Mouse (Mus musculus) midbrain, postnatal 0 days (tissue): ENCODE measurements around the gene Spata7. TPM values are rescaled to one million over a fixed set of nuclear protein-coding genes. Genes with fewer than 3 reads are reported as not detected.

Experiments
- ATAC-seq: fragments of 200-750 bp; cut with Nextera tagmentation; 2 replicates; pipeline ENCODE4 v1.8.0; 2017; ENCODE audit warnings: moderate number of reproducible peaks, mild to moderate bottlenecking, moderate TSS enrichment, moderate library complexity; ENCODE audit not compliant: low FRiP score
- DNase-seq: peaks from one replicate; pipeline ENCODE4 v3.0.0-alpha.2; 2015; ENCODE audit warnings: low spot score
- H3K27ac ChIP-seq: fragments of 300-500 bp; sonication (generic); 2 replicates; pipeline ENCODE4 v1.5.1; 2014; ENCODE audit warnings: low read depth, mild to moderate bottlenecking, low read length, mixed read lengths
- H3K27me3 ChIP-seq: fragments of 300-500 bp; sonication (generic); 2 replicates; pipeline ENCODE4 v1.6.1; 2014; ENCODE audit warnings: low read length, control low read depth, mixed read lengths; ENCODE audit not compliant: insufficient read depth
- H3K36me3 ChIP-seq: fragments of 300-500 bp; sonication (generic); 2 replicates; pipeline ENCODE4 v1.6.1; 2014; ENCODE audit warnings: low read length, control low read depth, mixed read lengths; ENCODE audit not compliant: insufficient read depth
- H3K4me1 ChIP-seq: fragments of 300-500 bp; sonication (generic); 2 replicates; pipeline ENCODE4 v1.6.1; 2014; ENCODE audit warnings: mild to moderate bottlenecking, control low read depth, antibody characterized with exemption, low read length, mixed read lengths; ENCODE audit not compliant: insufficient read depth
- H3K4me2 ChIP-seq: fragments of 300-500 bp; sonication (generic); 2 replicates; pipeline ENCODE4 v1.6.1; 2014; ENCODE audit warnings: low read depth, mild to moderate bottlenecking, low read length, mixed read lengths; ENCODE audit not compliant: poor library complexity, severe bottlenecking
- H3K4me3 ChIP-seq: fragments of 300-500 bp; sonication (generic); 2 replicates; pipeline ENCODE4 v1.5.1; 2014; ENCODE audit warnings: low read depth, mild to moderate bottlenecking, low read length, moderate library complexity
- H3K9ac ChIP-seq: fragments of 300-500 bp; sonication (generic); replicated peaks from 2 replicates; pipeline ENCODE4 v1.6.1; 2014; ENCODE audit warnings: mild to moderate bottlenecking, low read length, moderate library complexity, mixed read lengths; ENCODE audit not compliant: poor library complexity, severe bottlenecking
- H3K9me3 ChIP-seq: fragments of 300-500 bp; sonication (generic); 2 replicates; pipeline ENCODE4 v1.6.1; 2016; ENCODE audit warnings: low read length, control low read depth
- CTCF ChIP-seq: IDR thresholded peaks from 2 replicates; pipeline ENCODE4 v1.5.1; 2016; ENCODE audit warnings: antibody characterized with exemption, mild to moderate bottlenecking
- WGBS: fragments of 180-500 bp; shearing (Covaris S2); extraction: QIAGEN DNeasy Blood & Tissue Kit; methylation state at CpG from one replicate; pipeline ENCODE4 v1.1.7; 2014; 5-methylcytosine and 5-hydroxymethylcytosine counted together
- polyA plus RNA-seq: library from polyadenylated mRNA; unstranded; fragments of >200 nt; fragmentation: Nextera tagmentation; extraction: Ambion mirVana; gene quantifications from 2 replicates; pipeline ENCODE4 v1.2.1, GENCODE M21; 2015
- total RNA-seq: library from RNA; depleted of rRNA; stranded (reverse); fragments of >200 nt; gene quantifications from 2 replicates; pipeline ENCODE4 v1.2.3, GENCODE M21; 2014

Spata7 gene
- total and polyA plus RNA-seq, 2 experiments from 2014 or later = 29.2 to 38.2 TPM

GRCm38 (mm10) chr12:98605264-98605663 lies 22.7 kb upstream of the Spata7 start:
- no peak overlapping the region for H3K27ac ChIP-seq
- no peak overlapping the region for H3K4me3 ChIP-seq
- H3K9me3 ChIP-seq = no peaks in the 10 kb centered on the region
- H3K9ac ChIP-seq = no peak overlapping the region
- no peak for TF ChIP-seq CTCF
- no peaks in the 10 kb centered on the region for H3K27me3 ChIP-seq
- ATAC-seq = no peak
- no peak for DNase-seq
- 80% methylated on average over 1 of the region's 1 CpGs for WGBS
- H3K4me2 ChIP-seq = no peak overlapping the region
- H3K36me3 ChIP-seq = no peaks in the 10 kb centered on the region
- H3K4me1 ChIP-seq = 0 out of 2 replicates have a peak, but pooled peaks cover 3% of the 10 kb centered on the region

- Histone ChIP-seq H3K27me3 (no peaks in the 10 kb centered on the region), H3K4me2 (no peak overlapping the region), H3K4me1 (no peaks in the 10 kb centered on the region), H3K27ac (no peak overlapping the region), H3K9me3 (no peaks in the 10 kb centered on the region), H3K4me3 (no peak overlapping the region), H3K9ac (no peak overlapping the region), H3K36me3 (no peaks in the 10 kb centered on the region)
- TF ChIP-seq CTCF = no peak
- DNase-seq = peak; percentile 38
- 65% methylated on average over 5 of the region's 5 CpGs for WGBS
- ATAC-seq = no peak
Measured at GRCm38 (mm10) chr12:98606595-98607290, 21.2 kb upstream of the Spata7 start.

- no peak for TF ChIP-seq CTCF
- Histone ChIP-seq H3K27me3 (no peaks in the 10 kb centered on the region), H3K36me3 (no peaks in the 10 kb centered on the region), H3K4me2 (no peak overlapping the region), H3K4me3 (no peak overlapping the region), H3K27ac (no peak overlapping the region), H3K4me1 (no peaks in the 10 kb centered on the region), H3K9me3 (no peaks in the 10 kb centered on the region), H3K9ac (no peak overlapping the region)
- DNase-seq (no peak), ATAC-seq (no peak)
- WGBS = 70% methylated on average over 3 of the region's 3 CpGs
Measured at GRCm38 (mm10) chr12:98610341-98610740, 17.6 kb upstream of the Spata7 start.

GRCm38 (mm10) chr12:98614910-98615508 lies 12.9 kb upstream of the Spata7 start:
- Histone ChIP-seq H3K4me2 (no peak overlapping the region), H3K4me3 (no peak overlapping the region), H3K27ac (no peak overlapping the region), H3K4me1 (no peaks in the 10 kb centered on the region), H3K36me3 (no peaks in the 10 kb centered on the region), H3K27me3 (no peaks in the 10 kb centered on the region), H3K9ac (no peak overlapping the region), H3K9me3 (no peaks in the 10 kb centered on the region)
- WGBS = 69% methylated on average over 3 of the region's 3 CpGs
- TF ChIP-seq CTCF = no peak
- DNase-seq (no peak), ATAC-seq (0 out of 2 replicates have a peak, but pooled peaks have one; percentile 13)

- Histone ChIP-seq H3K4me2 (no peak overlapping the region), H3K36me3 (no peaks in the 10 kb centered on the region), H3K27ac (no peak overlapping the region), H3K9ac (no peak overlapping the region), H3K27me3 (no peaks in the 10 kb centered on the region), H3K9me3 (no peaks in the 10 kb centered on the region), H3K4me1 (no peaks in the 10 kb centered on the region), H3K4me3 (no peak overlapping the region)
- 34% methylated on average over 5 of the region's 5 CpGs for WGBS
- DNase-seq = peak; percentile 52
- TF ChIP-seq CTCF = no peak
- ATAC-seq = no peak; the same call in 1 of the 2 replicates
Measured at GRCm38 (mm10) chr12:98615746-98616145, 12.2 kb upstream of the Spata7 start.

GRCm38 (mm10) chr12:98619496-98619895 lies 8.5 kb upstream of the Spata7 start:
- no peak overlapping the region for H3K27ac ChIP-seq
- TF ChIP-seq CTCF = no peak
- H3K9me3 ChIP-seq = no peaks in the 10 kb centered on the region
- H3K27me3 ChIP-seq = no peaks in the 10 kb centered on the region
- H3K36me3 ChIP-seq = no peaks in the 10 kb centered on the region
- 49% methylated on average over 2 of the region's 2 CpGs for WGBS
- no peak overlapping the region for H3K4me3 ChIP-seq
- no peak overlapping the region for H3K9ac ChIP-seq
- DNase-seq = no peak
- no peaks in the 10 kb centered on the region for H3K4me1 ChIP-seq
- ATAC-seq = no peak
- no peak overlapping the region for H3K4me2 ChIP-seq
